Mouse (Mus musculus) megakaryocyte-erythroid progenitor cell, adult 5-6 weeks (primary cell): ENCODE measurements around the gene Btg3. TPM values are rescaled to one million over a fixed set of nuclear protein-coding genes. Genes with fewer than 3 reads are reported as not detected.

ENCODE experiments used
- ATAC-seq: replicated peaks from 2 replicates; pipeline ENCODE4 v1.8.0; 2016; ENCODE audit warnings: mild to moderate bottlenecking, inconsistent platforms; ENCODE audit not compliant: severe bottlenecking, poor library complexity, low FRiP score, low TSS enrichment
- total RNA-seq, 2 experiments: library from RNA; stranded (forward) in 1 of 2; stranded (reverse) in 1 of 2; fragments of 200-1000, 215-1000 nt in 1 of 2; fragments of >200 nt in 1 of 2; fragmentation: Nextera tagmentation in 1 of 2; gene quantifications; 2 replicates each; pipeline ENCODE4 v1.2.3; 2014 to 2017

The Btg3 gene
- total RNA-seq (2014; fragmentation: Nextera tagmentation) (27.2 and 43.5 TPM in 2 replicates), total RNA-seq (2017) (24.2 and 24.6 TPM in 2 replicates)

DNA sequence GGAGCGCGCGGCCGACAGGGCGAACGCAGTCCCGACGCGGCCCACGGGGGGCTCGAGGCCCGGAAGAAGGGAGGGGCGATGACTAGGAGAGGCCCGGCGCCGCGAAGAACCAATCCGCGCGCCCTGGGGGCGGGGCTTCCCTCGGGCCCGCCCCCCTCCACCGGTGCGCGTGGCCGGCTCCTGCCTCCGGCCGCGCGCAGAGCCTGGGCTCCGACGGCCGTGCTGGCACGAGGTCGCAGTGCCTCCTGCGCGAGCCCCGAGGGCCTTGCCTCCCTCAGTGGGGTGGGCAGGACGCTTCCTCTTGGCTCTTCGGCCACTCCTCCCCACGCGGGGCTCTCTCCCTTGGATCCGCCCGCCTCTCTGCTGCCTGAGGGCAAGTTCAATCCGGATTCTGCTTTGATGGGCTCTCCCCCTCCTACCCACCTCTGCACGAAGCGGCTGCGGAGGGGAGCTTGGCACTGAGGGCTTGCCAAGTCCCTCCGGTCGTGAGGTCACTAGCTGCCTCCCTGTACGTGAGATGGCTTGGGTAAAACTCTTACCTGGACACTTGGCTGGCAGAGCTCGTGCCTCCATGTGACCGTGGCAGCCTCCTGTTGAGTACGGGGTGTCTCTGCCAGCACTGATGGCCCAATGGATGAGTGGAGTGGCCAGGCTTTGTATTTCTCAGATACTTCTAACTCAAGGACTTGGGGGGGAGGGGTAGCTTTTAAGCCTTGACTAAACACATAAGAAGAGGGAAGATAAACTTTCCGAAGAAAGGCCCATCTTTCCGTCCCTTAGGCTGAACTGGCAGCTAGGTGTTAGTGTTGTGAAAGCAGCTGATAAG is at the start of gene Btg3:
Gene Btg3 (minus strand): TSS at position 448 of the 826 bp plus-strand sequence.
- ATAC-seq, result peak; percentile 82

DNA sequence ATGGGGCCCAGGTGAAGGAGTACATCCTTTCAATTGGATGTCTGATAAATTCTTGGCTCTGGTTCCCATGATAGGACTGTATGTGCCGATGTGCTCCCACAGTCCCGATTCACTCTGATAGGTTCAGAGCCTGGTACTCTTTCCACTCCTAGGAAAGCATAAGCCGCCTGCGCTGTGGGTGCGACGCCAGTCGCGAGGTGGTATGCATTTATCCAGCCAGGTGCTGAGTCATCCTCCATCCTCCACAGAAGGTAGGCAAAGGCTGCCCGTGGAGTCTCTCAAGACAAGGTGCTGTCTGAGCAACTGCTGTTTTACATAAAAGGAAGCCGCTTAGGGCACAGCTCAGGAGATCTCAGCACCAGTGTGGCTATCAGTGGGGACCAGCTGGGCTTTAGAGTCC is 40.7 kb upstream of the Btg3 start:
- ATAC-seq, result no peak

DNA sequence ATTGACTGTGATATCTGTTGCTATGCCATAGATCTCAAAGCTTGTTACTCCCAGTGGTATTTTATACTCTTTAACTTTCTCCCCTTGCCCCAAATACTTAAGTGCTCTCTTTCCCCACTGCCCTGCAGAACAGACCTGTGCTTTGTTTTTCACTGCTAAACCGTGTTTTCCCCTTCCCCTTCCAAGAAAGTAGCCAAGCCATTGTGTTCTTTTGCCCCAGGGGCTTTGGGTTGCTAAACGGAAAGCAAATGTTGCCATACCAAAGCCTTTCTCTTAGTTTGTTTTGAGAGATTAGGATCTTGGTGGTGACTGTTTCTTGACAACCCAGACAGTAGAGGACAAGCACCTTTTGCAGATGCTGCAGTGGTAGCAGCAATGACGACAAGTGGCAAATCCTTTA is 39.5 kb upstream of the Btg3 start:
- no peak for ATAC-seq

DNA sequence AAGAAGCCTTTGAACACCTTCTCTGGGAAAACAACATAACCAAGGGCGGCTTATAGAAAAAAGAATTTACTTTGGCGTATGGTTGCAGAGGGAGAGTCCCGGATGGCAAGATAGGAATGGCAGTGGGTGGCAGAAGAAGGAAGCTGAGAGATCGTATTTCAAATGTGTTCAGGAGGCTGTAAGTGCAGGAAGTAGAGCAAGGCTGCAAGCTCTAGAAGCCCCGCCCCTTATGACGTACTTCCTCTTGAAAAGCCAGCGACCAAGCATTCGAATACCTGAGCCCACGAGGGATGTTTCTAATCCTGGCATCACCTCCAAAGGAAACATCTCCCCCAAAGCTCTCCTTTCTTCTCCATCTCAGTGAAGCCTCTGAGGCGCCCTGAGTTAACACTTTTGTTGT is 33.0 kb upstream of the Btg3 start:
- no peak for ATAC-seq

DNA sequence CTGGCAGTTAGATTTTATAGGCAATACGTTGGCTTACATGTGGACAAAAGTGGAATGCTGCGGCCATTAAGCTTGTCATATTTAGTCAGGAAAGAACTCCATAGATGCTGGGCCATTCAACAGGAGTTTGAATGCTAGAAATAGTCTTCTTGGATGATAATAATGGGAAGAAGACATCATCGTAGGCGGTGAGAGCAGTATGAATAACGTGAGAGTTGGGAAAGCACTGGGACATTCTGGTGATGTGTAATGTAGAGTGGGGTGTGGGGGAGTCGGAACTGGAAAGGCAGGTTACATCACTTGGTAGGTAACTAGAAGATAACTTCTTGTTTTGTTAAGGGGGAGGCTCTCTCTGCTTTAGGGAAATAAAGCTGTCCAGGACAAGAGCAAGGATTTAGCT is 30.9 kb upstream of the Btg3 start:
- ATAC-seq, result no peak

DNA sequence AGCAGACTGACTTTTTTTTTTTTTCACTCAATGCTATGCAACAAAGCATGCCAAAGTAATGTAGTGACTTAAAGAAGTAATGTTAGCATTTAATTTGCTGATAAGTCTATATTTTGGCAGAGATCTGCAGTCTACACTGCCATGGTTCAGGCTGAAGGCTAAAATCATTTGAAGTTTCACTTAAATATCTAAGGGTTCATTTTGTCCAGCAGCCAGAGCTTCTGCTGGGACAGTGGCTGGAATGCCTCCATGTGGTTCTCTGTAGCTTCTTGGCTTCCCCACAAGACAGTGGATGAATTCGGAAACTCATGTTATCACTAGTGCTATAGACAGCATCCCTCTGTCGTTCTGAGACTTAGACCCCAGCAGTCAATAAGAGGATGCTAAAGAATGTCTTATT is 29.7 kb upstream of the Btg3 start:
- no peak for ATAC-seq

DNA sequence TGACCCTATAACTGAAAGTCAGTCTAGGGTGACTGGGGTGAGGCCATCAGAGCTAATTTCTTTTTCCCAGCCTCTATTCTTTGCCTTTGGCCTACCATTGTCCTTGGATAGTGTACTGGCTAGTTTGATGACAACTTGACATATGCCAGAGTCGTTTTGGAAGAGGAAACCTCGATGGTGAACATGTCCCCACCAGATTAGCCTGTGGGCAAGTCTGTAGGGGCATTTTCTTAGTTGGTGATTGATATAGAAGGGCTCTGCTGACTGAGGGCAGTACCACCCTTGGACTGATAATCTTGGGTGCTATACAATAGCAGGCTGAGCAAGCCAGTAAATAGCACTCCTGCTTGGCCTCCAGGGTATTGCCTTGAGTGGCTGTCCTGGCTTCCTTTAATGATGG is 25.3 kb upstream of the Btg3 start:
- no peak for ATAC-seq

DNA sequence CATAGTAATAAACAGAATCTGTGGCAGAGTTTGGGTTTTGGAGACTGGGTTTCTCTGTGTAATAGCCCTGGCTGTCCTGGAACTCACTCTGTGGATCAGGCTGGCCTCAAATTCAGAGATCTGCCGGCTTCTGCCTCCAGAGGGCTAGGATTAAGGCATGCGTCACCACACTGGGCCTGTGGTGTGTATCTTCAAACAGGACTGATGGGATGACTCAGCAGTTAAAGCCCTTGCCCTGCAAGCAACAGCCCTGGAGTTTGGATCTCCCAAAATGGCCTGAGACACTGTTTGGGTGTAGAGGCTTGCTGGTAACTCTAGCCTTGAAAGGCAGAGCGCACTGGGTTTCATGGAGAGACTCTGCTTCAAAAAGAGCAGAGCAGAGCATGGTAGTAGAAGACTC is 22.4 kb upstream of the Btg3 start:
- ATAC-seq, result peak; percentile 84

DNA sequence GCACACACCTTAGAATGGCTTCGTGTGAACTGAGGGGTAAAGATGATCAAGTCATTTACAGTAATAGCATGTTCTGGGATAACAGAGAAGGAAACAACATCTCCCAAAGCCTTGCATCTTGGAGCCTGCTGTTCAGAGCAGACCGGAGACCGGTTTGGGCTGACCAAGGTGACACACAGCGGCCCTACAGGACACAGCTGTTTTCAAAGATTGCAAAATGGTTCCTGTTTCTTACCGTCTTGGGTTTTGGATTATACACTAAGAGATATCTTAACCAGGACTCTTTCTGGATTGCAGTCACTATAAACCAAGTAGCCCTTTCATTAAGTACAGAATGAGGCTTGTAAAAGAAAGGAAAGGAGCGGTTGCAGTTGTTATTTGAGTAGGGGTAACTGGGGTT is 21.7 kb upstream of the Btg3 start:
- no peak for ATAC-seq

DNA sequence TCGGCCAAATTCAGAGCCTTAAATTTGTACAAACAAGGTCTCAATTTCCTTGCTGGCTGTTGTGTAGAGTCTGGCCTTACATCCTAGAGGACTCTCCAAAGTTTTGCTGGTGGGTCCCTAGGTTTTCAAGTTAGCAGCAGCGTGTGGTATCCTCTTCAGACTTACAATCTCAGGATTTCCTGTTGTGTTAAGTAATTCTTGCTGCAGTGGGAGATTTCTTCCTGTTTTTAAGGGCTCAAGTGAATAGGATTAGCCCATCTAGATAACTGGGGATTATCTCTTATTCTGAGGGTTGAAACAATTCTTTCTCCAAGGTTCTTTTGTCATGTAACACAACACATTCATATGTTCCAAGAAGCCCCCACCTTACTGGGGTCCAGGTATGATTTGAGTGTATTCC is 14.4 kb upstream of the Btg3 start:
- ATAC-seq, result no peak

DNA sequence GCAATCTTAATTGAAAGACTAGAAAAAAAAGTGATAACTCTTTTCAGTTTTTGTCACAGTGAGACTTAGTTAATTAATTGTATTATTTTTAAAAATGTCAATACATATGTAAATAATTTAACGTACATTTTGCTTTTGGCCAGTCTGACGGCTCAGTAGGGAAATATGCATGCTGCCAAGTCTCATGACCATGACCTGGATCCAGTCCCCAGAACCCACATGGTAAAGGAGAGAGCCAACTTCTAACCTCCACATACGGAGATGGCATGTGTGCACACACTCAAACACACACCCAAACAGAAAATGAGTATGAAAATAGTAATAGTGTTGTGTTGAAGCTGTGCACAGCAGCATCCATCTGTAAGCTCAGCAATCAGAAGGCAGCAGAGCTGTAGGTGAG is 13.0 kb upstream of the Btg3 start:
- no peak for ATAC-seq

DNA sequence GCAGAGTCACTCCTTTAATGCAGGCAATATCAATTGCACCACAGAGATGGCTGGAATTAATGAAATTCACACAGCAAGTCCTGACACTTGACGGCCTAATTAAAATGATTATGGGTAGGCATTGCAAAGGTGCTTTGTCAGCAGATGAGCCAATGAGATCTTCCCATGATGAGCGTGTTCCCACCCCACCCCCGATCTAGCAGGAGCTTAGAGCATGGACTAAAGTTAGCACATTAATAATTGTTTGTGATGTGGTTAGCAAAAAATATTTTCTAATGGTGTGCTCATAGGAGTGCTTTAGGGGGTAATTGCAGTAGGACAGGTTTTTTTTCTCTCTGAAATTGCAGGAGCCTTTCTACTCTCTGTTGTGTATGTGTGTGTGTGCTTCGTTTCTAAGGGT is 12.1 kb upstream of the Btg3 start:
- ATAC-seq, result no peak

DNA sequence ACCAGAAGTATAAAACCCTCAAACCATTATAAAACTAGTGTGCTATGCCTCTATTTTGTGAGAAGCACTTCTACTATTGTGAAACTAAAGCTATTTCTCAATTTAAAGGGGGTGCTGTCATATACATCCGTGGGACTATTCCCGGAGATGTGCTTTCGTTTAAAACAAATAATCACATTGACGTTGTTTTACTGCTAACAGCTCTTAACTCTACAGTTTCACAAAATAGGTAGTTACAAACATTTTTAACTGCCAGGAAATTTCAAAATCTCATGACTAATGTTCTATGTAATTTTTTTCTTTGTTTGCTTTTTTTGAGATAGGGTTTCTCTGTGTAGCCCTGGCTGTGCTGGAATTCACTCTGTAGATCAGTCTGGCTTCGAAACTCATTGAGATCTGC is 1.5 kb upstream of the Btg3 start:
- no peak for ATAC-seq

DNA sequence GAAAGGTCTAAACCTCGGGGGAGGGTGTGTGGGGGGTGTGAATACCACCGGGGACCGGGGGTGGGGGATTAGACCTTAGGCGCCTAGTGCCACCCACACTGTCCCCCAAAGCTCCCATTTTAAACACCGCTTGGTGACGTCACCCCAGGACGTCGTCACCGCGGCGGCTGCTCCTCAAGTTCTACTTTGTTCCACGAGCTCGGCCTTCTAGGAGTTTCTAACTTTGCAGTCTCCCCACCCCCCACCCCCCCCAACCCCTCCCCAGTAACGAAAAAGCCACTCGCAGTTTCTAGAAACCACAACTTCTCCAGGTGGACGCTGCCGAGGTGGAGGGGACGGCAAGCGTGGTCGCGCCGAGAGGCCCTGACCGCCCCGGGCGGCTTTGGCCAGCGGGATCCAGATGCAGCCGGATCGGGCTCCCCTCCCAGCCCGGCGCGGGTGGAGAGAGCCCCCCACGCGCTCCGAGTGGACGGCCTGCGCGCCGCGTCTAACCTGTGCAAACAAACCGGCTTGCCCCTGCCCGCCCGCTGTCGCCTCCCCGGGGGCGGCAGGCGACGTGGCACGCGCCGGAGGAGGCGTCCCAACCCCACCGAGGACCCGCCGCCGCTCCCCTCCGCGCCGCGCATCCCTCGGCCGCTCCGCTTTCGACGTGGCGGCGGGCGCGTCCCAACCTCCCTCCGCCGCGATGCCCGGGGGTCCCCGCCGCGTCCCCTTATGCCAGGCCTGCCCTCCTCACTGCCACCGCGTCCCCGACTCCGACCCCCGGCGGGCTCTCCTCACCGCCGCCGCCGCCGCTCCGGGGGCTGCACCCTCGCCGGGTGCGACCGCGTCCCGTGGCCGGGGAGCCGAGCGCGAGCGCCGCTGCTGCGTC is 936 bp downstream of the Btg3 start:
- ATAC-seq, result peak; percentile 52

DNA sequence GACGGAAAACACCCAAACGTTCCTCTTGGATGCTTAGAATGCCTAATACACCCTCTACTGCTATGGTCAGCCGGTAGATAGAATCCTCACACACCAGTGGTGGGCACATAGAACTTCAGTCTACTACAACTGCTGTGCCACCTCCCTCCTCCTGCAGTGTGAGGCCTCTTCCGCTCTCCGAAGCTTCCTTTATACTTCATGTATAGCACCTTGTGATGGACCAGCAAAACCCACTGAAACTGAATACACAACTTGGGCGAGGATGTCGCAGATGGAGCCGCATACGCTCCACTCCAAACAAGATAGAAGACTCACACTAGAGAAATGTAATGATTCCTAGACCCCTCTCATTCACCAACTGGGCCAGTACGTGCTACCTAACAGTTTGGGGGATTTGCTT is 1.8 kb downstream of the Btg3 start:
- peak; percentile 34 for ATAC-seq

DNA sequence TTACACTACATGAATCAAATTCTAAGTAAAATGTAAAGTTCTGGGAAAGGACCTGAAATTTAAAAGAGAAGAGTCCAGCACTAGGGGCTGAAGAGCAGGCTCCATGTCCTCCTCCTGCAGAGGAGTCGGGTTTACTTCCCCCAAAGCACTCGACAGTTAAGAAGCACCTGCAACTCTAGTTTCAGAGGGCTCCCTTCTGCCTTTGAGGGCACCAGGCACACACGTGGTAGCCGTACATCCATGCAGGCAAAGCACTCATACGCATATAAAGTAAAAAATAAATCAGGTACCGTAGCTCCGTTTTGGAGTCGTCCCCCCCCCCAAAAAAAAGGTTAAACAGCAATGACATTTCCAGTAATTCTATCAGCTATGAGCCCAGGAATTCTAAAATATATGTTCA is 3.2 kb downstream of the Btg3 start:
- ATAC-seq, result no peak

DNA sequence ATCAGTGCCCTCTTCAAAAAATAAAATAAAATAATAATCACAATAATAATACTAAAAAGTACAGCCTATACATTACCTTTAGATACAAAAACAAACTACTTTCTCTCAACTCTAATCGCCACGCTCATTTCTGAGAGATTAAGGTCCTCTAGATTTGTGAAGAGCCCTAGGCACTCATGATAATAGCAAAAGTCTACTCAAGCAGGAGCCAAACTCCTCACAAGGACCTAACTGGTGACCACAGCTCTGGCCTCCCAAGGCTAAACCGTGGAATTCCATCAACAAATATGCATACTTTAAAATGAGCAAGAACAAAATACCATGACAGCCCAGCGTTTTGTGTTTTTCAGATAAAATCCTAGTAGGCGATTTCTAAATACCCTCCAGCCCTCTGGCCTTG is 4.2 kb downstream of the Btg3 start:
- no peak for ATAC-seq

DNA sequence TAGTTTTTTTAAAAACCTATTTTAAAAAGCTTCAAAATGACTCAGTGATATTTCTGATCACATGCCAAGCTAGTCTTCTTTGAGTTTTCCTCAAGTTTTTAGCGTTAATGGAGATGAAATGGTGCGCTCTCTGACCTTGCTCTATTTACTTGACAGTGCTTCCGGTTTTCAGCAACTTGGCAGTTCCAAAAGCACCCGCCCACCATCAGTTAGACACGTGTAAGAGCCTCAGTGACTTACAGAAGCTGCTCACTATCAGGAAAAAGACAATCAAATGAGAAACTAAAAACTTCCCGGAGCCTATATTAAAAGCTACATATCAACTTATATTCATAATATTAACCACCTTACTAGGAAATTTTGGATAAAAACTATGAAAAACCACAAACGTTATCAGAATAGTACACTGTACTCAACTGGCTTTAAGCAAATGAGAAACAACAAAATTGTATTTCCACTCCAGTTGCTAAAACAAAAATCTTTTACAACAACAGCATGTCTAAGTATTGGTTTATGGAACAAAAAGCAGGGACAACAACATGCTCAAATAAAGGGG is 5.4 kb downstream of the Btg3 start:
- ATAC-seq, result peak; percentile 55

DNA sequence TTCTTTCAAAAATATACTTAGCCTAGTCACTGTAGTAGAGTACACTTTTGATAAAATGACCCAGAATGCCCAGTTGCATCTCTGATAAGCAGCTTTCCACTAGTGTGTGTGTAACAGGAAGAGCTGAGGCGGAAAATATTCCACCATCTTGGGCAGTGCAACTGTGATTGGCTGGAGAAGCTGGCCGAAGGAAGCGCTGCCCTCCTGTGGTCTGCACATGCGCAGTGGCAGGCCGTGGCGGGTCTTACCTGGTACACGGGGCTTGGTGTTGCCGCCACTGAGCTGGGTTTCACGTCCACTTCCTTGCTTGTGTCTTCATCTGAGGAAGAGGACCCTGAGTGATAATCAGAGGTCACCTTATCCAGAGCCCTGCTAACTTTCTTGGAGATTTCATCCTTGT is 12.4 kb downstream of the Btg3 start:
- 0 out of 2 replicates have a peak, but pooled peaks have one; percentile 39 for ATAC-seq

DNA sequence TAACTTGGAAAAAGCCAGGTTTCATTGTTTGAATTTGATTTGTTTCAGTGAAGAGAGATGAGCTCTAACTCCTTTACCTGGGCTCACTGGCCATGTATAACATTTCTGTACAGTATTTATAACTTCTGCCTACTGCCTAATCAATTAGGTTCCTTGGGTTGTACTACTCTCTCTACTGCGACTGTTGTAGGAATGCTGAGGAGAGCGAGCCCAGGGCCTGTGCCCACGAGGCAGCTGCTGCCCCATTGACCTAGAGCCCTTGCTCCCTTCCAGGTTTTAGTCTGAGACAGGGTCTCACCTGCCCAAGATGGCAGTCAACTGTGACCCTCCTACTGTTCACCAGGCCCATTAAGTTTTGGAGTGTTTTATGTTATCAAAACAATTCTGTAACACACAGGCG is 15.5 kb downstream of the Btg3 start:
- no peak for ATAC-seq
